Mouse (Mus musculus) adrenal gland, postnatal 10 days (tissue): ENCODE measurements around the gene Gm8082. TPM values are rescaled to one million over a fixed set of nuclear protein-coding genes. Genes with fewer than 3 reads are reported as not detected.
"Not testable (repeated sequence)": the region's sequence is repeated elsewhere in the genome, so short reads cannot be mapped to it uniquely, and the experiment has no call there.

Experiments used
- DNase-seq: peaks from one replicate; pipeline ENCODE4 v3.0.0; 2021; ENCODE audit warnings: mixed read lengths
- long read RNA-seq, 2 experiments: library from polyadenylated mRNA; stranded (forward); transcript quantifications; one replicate each; pipeline ENCODE4 v2.0.0; 2021
- total RNA-seq, 2 experiments: library from RNA; stranded (reverse); gene quantifications; 2 replicates each; pipeline ENCODE4 v1.2.3; 2021

The Gm8082 gene
- total RNA-seq = not detected
- long read RNA-seq, experiment 1 = 0 reads
- long read RNA-seq, experiment 2 = 0 reads

GRCm38 (mm10) chr14:42993524-42993923 lies at the start of gene Gm8082:
TSS of gene Gm8082 (minus strand) at chr14:42993624.
- DNase-seq = not testable (repeated sequence)

- DNase-seq = not testable (repeated sequence)
Measured at GRCm38 (mm10) chr14:43015528-43015927, 22.1 kb upstream of the Gm8082 start, which contains the start of gene Gm10376. TSS of gene Gm10376 (minus strand) at chr14:43015628.

Other genes with a start within 250 kb of the Gm8082 start
- gene Gm3015, start 224.8 kb downstream of the Gm8082 start, total RNA-seq = not detected
- not detected for gene Gm10377, start 195.6 kb downstream of the Gm8082 start, total RNA-seq
- gene Gm21977, start 140.1 kb downstream of the Gm8082 start, total RNA-seq = not detected
- gene Gm10376, start 22.0 kb upstream of the Gm8082 start, total RNA-seq = not detected
- gene Gm8094, start 83.0 kb upstream of the Gm8082 start, total RNA-seq = not detected
- gene Gm8104, start 107.0 kb upstream of the Gm8082 start, total RNA-seq = not detected
- not detected for gene Gm7233, start 186.2 kb upstream of the Gm8082 start, total RNA-seq
- gene Gm8122, start 241.7 kb upstream of the Gm8082 start, total RNA-seq = not detected